Mouse (Mus musculus) fibroblast of lung, adult 2 months (primary cell): ENCODE data around the gene Hnrnpa3.
"Not testable (repeated sequence)": the region's sequence is repeated elsewhere in the genome, so short reads cannot be mapped to it uniquely, and the experiment has no call there.

Experiments used
- DNase-seq: peaks from one replicate; pipeline ENCODE4 v3.0.0-alpha.2; 2011; ENCODE audit warnings: low read depth

The Hnrnpa3 gene

GRCm38 (mm10) chr2:75681439-75681838 lies 22.4 kb downstream of the Hnrnpa3 start:
- DNase-seq, result no peak

GRCm38 (mm10) chr2:75682978-75683709 lies 24.1 kb downstream of the Hnrnpa3 start:
- peak; percentile 73 for DNase-seq

- DNase-seq, result no peak
Measured at GRCm38 (mm10) chr2:75684526-75684925, 25.5 kb downstream of the Hnrnpa3 start.

- DNase-seq, result peak; percentile 87
Measured at GRCm38 (mm10) chr2:75685458-75685861, 26.4 kb downstream of the Hnrnpa3 start.

GRCm38 (mm10) chr2:75687040-75687749 lies 28.1 kb downstream of the Hnrnpa3 start:
- DNase-seq, result no peak

GRCm38 (mm10) chr2:75688901-75689300 lies 29.8 kb downstream of the Hnrnpa3 start:
- DNase-seq, result no peak

GRCm38 (mm10) chr2:75689482-75690158 lies 30.6 kb downstream of the Hnrnpa3 start:
- no peak for DNase-seq

GRCm38 (mm10) chr2:75690656-75691055 lies 31.6 kb downstream of the Hnrnpa3 start:
- no peak for DNase-seq

GRCm38 (mm10) chr2:75691316-75691715 lies 32.3 kb downstream of the Hnrnpa3 start:
- DNase-seq, result no peak

GRCm38 (mm10) chr2:75692369-75692768 lies 33.3 kb downstream of the Hnrnpa3 start:
- no peak for DNase-seq

- DNase-seq, result not testable (repeated sequence)
Measured at GRCm38 (mm10) chr2:75694926-75695325, 35.9 kb downstream of the Hnrnpa3 start.

GRCm38 (mm10) chr2:75695676-75696350 lies 36.8 kb downstream of the Hnrnpa3 start:
- no peak for DNase-seq

- no peak for DNase-seq
Measured at GRCm38 (mm10) chr2:75696371-75696770, 37.3 kb downstream of the Hnrnpa3 start.

- no peak for DNase-seq
Measured at GRCm38 (mm10) chr2:75697222-75697621, 38.2 kb downstream of the Hnrnpa3 start.

- no peak for DNase-seq
Measured at GRCm38 (mm10) chr2:75698007-75698406, 38.9 kb downstream of the Hnrnpa3 start.

GRCm38 (mm10) chr2:75698874-75699273 lies 39.8 kb downstream of the Hnrnpa3 start:
- no peak for DNase-seq

GRCm38 (mm10) chr2:75700543-75700942 lies 41.5 kb downstream of the Hnrnpa3 start:
- DNase-seq, result no peak

GRCm38 (mm10) chr2:75701207-75701606 lies 42.1 kb downstream of the Hnrnpa3 start:
- DNase-seq, result no peak

- no peak for DNase-seq
Measured at GRCm38 (mm10) chr2:75701822-75702587, 42.9 kb downstream of the Hnrnpa3 start.

- DNase-seq, result no peak
Measured at GRCm38 (mm10) chr2:75702588-75702976, 43.5 kb downstream of the Hnrnpa3 start.

GRCm38 (mm10) chr2:75703375-75704181 lies 44.5 kb downstream of the Hnrnpa3 start:
- peak; percentile 78 for DNase-seq
